Mouse (Mus musculus) lung, adult 2 months (tissue): ENCODE results near the gene Scaf11. TPM values are rescaled to one million over a fixed set of nuclear protein-coding genes. Genes with fewer than 3 reads are reported as not detected.

Experiments
- DNase-seq: peaks from one replicate; pipeline ENCODE4 v3.0.0; 2022
- H3K4me1 ChIP-seq: fragments of 200-500 bp; 2 replicates; pipeline ENCODE4 v1.6.1; 2011; ENCODE audit warnings: low read length; ENCODE audit not compliant: control insufficient read depth, insufficient read depth
- H3K4me3 ChIP-seq: fragments of 200-500 bp; replicated peaks from 2 replicates; pipeline ENCODE3; 2011; ENCODE audit warnings: low read depth, mild to moderate bottlenecking, control low read depth, low read length; ENCODE audit errors: extremely low read depth
- CTCF ChIP-seq: fragments of 200-500 bp; IDR thresholded peaks from 2 replicates; pipeline ENCODE4 v1.5.1; 2011; ENCODE audit warnings: mild to moderate bottlenecking, low read length, control low read depth; ENCODE audit not compliant: insufficient read depth
- POLR2A ChIP-seq: fragments of 200-500 bp; IDR thresholded peaks from 2 replicates; pipeline ENCODE4 v1.6.1; 2011; ENCODE audit warnings: low read depth, mild to moderate bottlenecking, control low read depth, low read length, borderline replicate concordance; ENCODE audit errors: extremely low read depth
- WGBS: fragments of 180-500 bp; shearing (Covaris S2); methylation state at CpG from one replicate; pipeline ENCODE4 v1.1.7; 2018; 5-methylcytosine and 5-hydroxymethylcytosine counted together
- polyA plus RNA-seq: library from polyadenylated mRNA; depleted of rRNA; stranded (reverse); fragments of >200 nt; gene quantifications from 2 replicates; pipeline ENCODE4 v1.2.3, GENCODE M21; 2012

The Scaf11 gene
- polyA plus RNA-seq, 1 experiment, result 24.6 TPM

GRCm38 (mm10) chr15:96467844-96468243 is 7.2 kb upstream of the Scaf11 start:
- 64% methylated on average over 5 of the region's 5 CpGs for WGBS
- H3K4me3 ChIP-seq, result no peak overlapping the region
- TF ChIP-seq POLR2A, result no peak
- no peak for TF ChIP-seq CTCF
- DNase-seq, result no peak
- H3K4me1 ChIP-seq, result no peaks in the 10 kb centered on the region

GRCm38 (mm10) chr15:96466362-96466903 is 5.8 kb upstream of the Scaf11 start:
- Histone ChIP-seq H3K4me3 (no peak overlapping the region), H3K4me1 (peaks cover 5% of the 10 kb centered on the region)
- WGBS, result 88% methylated on average over 13 of the region's 13 CpGs
- DNase-seq, result no peak
- TF ChIP-seq CTCF (no peak), POLR2A (no peak)

DNA sequence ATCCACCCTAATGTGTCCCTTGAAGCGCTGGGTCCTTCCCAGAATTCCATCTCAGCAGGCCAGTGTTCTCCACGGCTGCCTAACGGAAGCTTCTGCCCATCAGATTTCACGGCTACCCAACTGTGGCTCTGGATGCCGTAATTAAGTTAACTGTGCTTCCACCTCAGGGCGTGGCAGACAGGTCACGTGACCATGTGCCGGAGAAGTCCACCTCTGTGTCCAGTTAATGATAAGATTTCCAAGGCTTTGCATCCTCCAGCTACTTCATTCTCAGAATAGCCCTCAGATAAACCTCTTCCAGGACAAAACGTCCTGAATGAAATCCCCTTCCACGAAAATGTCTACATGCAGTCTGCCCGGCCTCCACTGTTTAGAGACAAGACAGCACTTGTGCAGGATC is 4.4 kb upstream of the Scaf11 start:
- WGBS, result 89% methylated on average over 11 of the region's 11 CpGs
- no peak for DNase-seq
- H3K4me3 ChIP-seq, result no peak overlapping the region
- peaks cover 5% of the 10 kb centered on the region for H3K4me1 ChIP-seq
- TF ChIP-seq POLR2A (no peak), CTCF (no peak)

GRCm38 (mm10) chr15:96463821-96464220 is 3.2 kb upstream of the Scaf11 start:
- WGBS, result 95% methylated on average over 15 of the region's 15 CpGs
- no peak for DNase-seq
- TF ChIP-seq CTCF (no peak), POLR2A (no peak)
- peaks cover 7% of the 10 kb centered on the region for H3K4me1 ChIP-seq
- H3K4me3 ChIP-seq, result no peak overlapping the region

- DNase-seq, result no peak
- Histone ChIP-seq H3K4me1 (peaks cover 11% of the 10 kb centered on the region), H3K4me3 (no peak overlapping the region)
- WGBS, result 87% methylated on average over 3 of the region's 3 CpGs
- TF ChIP-seq CTCF (no peak), POLR2A (no peak)
Observed at GRCm38 (mm10) chr15:96462611-96463010, 2.0 kb upstream of the Scaf11 start.

DNA sequence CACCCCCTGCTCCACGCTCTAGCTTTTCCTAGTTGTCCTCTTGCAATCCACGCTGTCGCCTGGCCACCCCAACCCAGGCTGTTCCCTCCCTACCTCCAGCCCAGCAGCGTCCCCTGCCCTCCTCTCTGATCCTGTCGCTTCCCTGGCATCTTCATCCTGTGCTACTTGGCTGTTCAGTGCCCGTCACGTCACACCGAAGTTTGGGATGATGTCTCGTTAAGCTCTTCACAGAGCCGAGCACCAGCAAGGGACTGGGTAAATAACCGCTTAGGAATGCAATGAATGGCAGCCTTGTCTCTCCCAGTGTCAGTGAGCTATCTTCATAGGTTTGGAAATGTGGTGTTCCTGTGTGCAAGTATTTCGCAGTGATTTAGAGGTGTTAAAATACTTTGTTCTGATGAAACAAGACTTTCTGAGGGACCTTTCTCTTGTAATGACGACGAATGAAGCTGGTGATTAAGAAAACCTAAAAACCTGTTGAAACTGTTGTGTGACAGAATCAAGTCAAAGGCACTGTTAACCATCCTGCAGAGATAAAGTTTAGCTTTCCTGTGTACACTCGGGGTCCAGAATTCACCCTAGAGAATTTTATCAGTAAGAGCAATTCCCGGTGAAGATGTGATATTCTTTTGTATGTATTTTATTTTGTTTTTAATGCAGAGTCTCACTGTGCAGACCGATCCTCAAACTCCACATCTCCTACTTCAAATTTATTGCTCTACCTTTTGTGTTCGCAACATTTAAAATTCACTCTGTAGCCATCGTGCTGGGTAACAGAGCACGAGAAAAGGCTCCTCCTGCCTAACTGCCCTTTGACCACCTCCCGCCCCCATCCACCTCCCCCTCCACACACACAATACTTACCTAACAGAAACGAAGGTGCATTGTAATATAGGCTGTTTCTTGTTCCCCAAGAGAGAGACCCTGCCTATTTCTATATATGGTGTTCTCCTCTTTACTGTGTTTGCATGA is 1.2 kb upstream of the Scaf11 start:
- TF ChIP-seq POLR2A (no peak), CTCF (no peak)
- 12% methylated on average over 22 of the region's 22 CpGs for WGBS
- Histone ChIP-seq H3K4me3 (peak overlapping the region; percentile 78), H3K4me1 (peaks cover 14% of the 10 kb centered on the region)
- no peak for DNase-seq

DNA sequence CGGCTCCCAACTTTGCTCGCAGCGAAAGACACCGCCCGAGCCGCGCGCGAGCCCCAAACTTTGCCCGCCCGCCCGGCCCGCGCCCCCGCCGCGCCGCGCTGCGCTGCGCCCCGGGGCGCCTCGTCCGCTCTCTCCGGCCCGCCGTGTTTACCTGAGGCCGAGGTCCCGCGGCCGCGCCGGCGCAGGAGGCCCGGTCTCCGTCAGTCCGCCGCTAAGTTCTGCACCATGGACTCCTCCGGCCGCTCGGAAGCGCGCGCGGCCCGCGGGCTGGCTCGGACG is 253 bp downstream of the Scaf11 start:
- H3K4me3 ChIP-seq, result peak overlapping the region; percentile 87
- peaks cover 18% of the 10 kb centered on the region for H3K4me1 ChIP-seq
- DNase-seq, result no peak
- WGBS, result 1% methylated on average over 30 of the region's 50 CpGs
- TF ChIP-seq POLR2A (no peak), CTCF (no peak)

GRCm38 (mm10) chr15:96459741-96460450 is 747 bp downstream of the Scaf11 start:
- H3K4me3 ChIP-seq, result peak overlapping the region; percentile 87
- under 1% methylated on average over 70 of the region's 71 CpGs for WGBS
- TF ChIP-seq POLR2A (peak; percentile 49; the same call in 1 of the 2 replicates), CTCF (no peak)
- peak; percentile 76 for DNase-seq
- peaks cover 18% of the 10 kb centered on the region for H3K4me1 ChIP-seq

GRCm38 (mm10) chr15:96458273-96458672 is 2.4 kb downstream of the Scaf11 start:
- Histone ChIP-seq H3K4me1 (peaks cover 21% of the 10 kb centered on the region), H3K4me3 (no peak overlapping the region)
- 87% methylated on average over 3 of the region's 3 CpGs for WGBS
- no peak for DNase-seq
- TF ChIP-seq POLR2A (no peak), CTCF (no peak)
